Mouse (Mus musculus) erythroblast, embryonic 14.5 days (primary cell): Measurements from ENCODE around the gene Haao.

Source experiments
- GATA1 ChIP-seq: IDR thresholded peaks from 2 replicates; pipeline ENCODE4 v1.6.1; 2012; ENCODE audit warnings: low read length, inconsistent platforms, mixed read lengths
- TAL1 ChIP-seq: IDR thresholded peaks from 3 replicates; pipeline ENCODE4 v1.6.1; 2012; ENCODE audit warnings: low read length, inconsistent platforms, mixed read lengths

DNA sequence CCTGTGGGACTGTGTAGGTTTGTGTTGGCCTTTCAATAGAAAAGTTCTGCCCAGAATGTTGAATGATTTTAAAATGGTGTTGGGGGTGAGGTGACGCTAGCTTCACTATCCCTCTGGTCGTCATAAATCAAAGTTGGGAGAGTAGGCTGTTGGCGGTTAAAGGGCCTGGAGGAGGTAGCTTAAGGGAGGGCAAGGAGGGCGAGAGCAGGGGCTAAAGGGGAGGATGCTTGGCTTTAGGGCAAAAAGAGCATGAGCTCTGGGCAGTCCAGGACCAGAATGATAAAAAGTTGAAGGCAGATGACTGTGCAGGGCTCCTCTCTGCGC lies 42.6 kb upstream of the Haao start:
- TF ChIP-seq GATA1 (no peak), TAL1 (no peak)
